Mouse (Mus musculus) testis, postnatal 14 days (tissue): ENCODE data around the gene Ott.
"Not testable (repeated sequence)": the region's sequence is repeated elsewhere in the genome, so short reads cannot be mapped to it uniquely, and the experiment has no call there.

Experiments
- DNase-seq: peaks from one replicate; pipeline ENCODE4 v3.0.0; 2021; ENCODE audit warnings: low spot score

The Ott gene

DNA sequence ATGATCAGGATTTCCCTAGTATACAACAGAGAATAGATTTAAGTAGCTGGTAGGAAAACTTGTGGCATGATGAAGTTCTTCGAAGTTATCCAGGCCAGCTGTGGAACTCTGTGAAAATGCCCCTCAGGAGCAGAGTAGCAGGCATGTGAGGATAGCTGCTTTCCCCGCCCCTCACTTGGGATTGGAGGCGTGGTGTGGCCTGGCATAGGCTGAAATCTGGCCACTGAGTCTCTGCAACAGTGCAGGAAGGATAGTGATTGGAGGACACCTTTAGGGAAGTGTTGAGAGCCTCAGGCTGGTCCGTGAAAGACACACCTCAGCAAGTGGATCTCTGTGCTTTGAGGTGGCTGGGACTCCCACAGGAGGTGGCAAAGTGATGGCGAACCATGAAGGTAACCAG lies at the start of gene Ott:
Ott (plus strand) TSS at position 301 of the 400 bp plus-strand sequence.
- not testable (repeated sequence) for DNase-seq
